Mouse (Mus musculus) CH12.LX (cell line): ENCODE measurements around the gene Shisa8. TPM values are rescaled to one million over a fixed set of nuclear protein-coding genes. Genes with fewer than 3 reads are reported as not detected.

Experiments used
- DNase-seq: peaks from one replicate; pipeline ENCODE4 v3.0.0-alpha.2; 2013; ENCODE audit errors: extremely low read depth
- H3K27ac ChIP-seq: 2 replicates; pipeline ENCODE4 v1.5.1; 2012; ENCODE audit warnings: low read depth, mild to moderate bottlenecking, control low read depth, moderate library complexity; ENCODE audit not compliant: insufficient read depth
- H3K27me3 ChIP-seq: replicated peaks from 2 replicates; pipeline ENCODE3; 2012; ENCODE audit warnings: inconsistent platforms
- H3K36me3 ChIP-seq, 2 experiments: replicated peaks in 1 of 2; 2 replicates each; pipeline versions ENCODE3 to v1.6.1; 2012; ENCODE audit warnings: inconsistent platforms in 1 of 2, low read length in 1 of 2, mild to moderate bottlenecking in 1 of 2, mixed read lengths in 1 of 2, moderate library complexity in 1 of 2; ENCODE audit not compliant: control insufficient read depth in 1 of 2, insufficient read depth in 1 of 2
- H3K4me1 ChIP-seq, 2 experiments: 2 replicates each; pipeline ENCODE4 v1.6.1; 2012; ENCODE audit warnings: inconsistent platforms in 1 of 2, moderate library complexity in 1 of 2; ENCODE audit not compliant: insufficient read depth in 2 of 2, control insufficient read depth in 1 of 2
- H3K4me2 ChIP-seq: 2 replicates; pipeline ENCODE4 v1.6.1; 2012; ENCODE audit warnings: low read depth, mild to moderate bottlenecking, control low read depth; ENCODE audit not compliant: poor library complexity, insufficient read depth, severe bottlenecking
- H3K4me3 ChIP-seq, 3 experiments: fragments of 150-350 bp in 1 of 3; sonication (generic) in 1 of 3; replicated peaks in 1 of 3; 2 replicates each; pipeline versions ENCODE3 to v1.5.1; 2011 to 2012; ENCODE audit warnings: low read depth in 2 of 3, low read length in 2 of 3, mild to moderate bottlenecking in 2 of 3, moderate library complexity in 2 of 3, control low read depth in 1 of 3, improper control_type of control experiment in 1 of 3, inconsistent platforms in 1 of 3, mixed read lengths in 1 of 3; ENCODE audit not compliant: poor library complexity in 1 of 3
- H3K79me2 ChIP-seq: replicated peaks from 2 replicates; pipeline ENCODE4 v1.6.1; 2012; ENCODE audit warnings: mild to moderate bottlenecking, moderate library complexity; ENCODE audit not compliant: control insufficient read depth, poor library complexity, insufficient read depth, severe bottlenecking; ENCODE audit errors: extremely low read depth
- H3K9ac ChIP-seq: 2 replicates; pipeline ENCODE4 v1.6.1; 2012; ENCODE audit warnings: low read depth, mild to moderate bottlenecking, control low read depth, moderate library complexity; ENCODE audit not compliant: insufficient read depth
- H3K9me3 ChIP-seq: replicated peaks from 2 replicates; pipeline ENCODE3; 2012; ENCODE audit warnings: low read length, inconsistent platforms, mixed read lengths
- BHLHE40 ChIP-seq: IDR thresholded peaks from 2 replicates; pipeline ENCODE4 v1.6.1; 2011; ENCODE audit warnings: mild to moderate bottlenecking, low read depth, low read length, improper control_type of control experiment
- CHD2 ChIP-seq: IDR thresholded peaks from 2 replicates; pipeline ENCODE4 v1.6.1; 2011; ENCODE audit warnings: low read length, improper control_type of control experiment
- ELF1 ChIP-seq: IDR thresholded peaks from 2 replicates; pipeline ENCODE4 v1.6.1; 2014; ENCODE audit warnings: low read depth, mild to moderate bottlenecking, inconsistent platforms, low read length, improper control_type of control experiment
- EP300 ChIP-seq: IDR thresholded peaks from 2 replicates; pipeline ENCODE4 v1.6.1; 2011; ENCODE audit warnings: low read length, improper control_type of control experiment
- KAT2A ChIP-seq: IDR thresholded peaks from 2 replicates; pipeline ENCODE4 v1.6.1; 2012; ENCODE audit warnings: low read length, improper control_type of control experiment, inconsistent platforms; ENCODE audit not compliant: insufficient replicate concordance
- MAFK ChIP-seq: IDR thresholded peaks from 2 replicates; pipeline ENCODE4 v1.6.1; 2011; ENCODE audit warnings: low read length, improper control_type of control experiment; ENCODE audit not compliant: insufficient replicate concordance
- MAX ChIP-seq: IDR thresholded peaks from 2 replicates; pipeline ENCODE4 v1.6.1; 2011; ENCODE audit warnings: low read length, improper control_type of control experiment
- MAZ ChIP-seq: IDR thresholded peaks from 2 replicates; pipeline ENCODE4 v1.6.1; 2012; ENCODE audit warnings: low read depth, mild to moderate bottlenecking, inconsistent platforms, low read length, improper control_type of control experiment, moderate library complexity
- NELFE ChIP-seq: IDR thresholded peaks from 2 replicates; pipeline ENCODE4 v1.6.1; 2011; ENCODE audit warnings: low read depth, low read length, improper control_type of control experiment
- POLR2A ChIP-seq: IDR thresholded peaks from 2 replicates; pipeline ENCODE4 v1.6.1; 2011; ENCODE audit warnings: low read depth, mild to moderate bottlenecking, improper control_type of control experiment, low read length
- RCOR1 ChIP-seq: conservative IDR thresholded peaks from 2 replicates; pipeline ENCODE4 v1.6.1; 2012; ENCODE audit warnings: low read depth, mild to moderate bottlenecking, inconsistent platforms, low read length, improper control_type of control experiment
- USF1 ChIP-seq: IDR thresholded peaks from 2 replicates; pipeline ENCODE4 v1.6.1; 2014; ENCODE audit warnings: low read depth, mild to moderate bottlenecking, inconsistent platforms, low read length, improper control_type of control experiment
- ZC3H11A ChIP-seq: IDR thresholded peaks from 2 replicates; pipeline ENCODE4 v1.6.1; 2012; ENCODE audit warnings: low read depth, mild to moderate bottlenecking, inconsistent platforms, low read length, improper control_type of control experiment
- ZMIZ1 ChIP-seq: IDR thresholded peaks from 2 replicates; pipeline ENCODE4 v1.6.1; 2012; ENCODE audit warnings: low read depth, mild to moderate bottlenecking, inconsistent platforms, low read length, improper control_type of control experiment
- ZNF384 ChIP-seq: IDR thresholded peaks from 2 replicates; pipeline ENCODE4 v1.6.1; 2012; ENCODE audit warnings: low read depth, low read length, improper control_type of control experiment, inconsistent platforms
- dilution Hi-C: fragments of 300-500 bp; cut with MboI; formaldehyde crosslinking; loops from 2 replicates; pipeline ENCODE4 v1.14.3; 2020; ENCODE audit warnings: low sequenced_read_pairs; ENCODE audit not compliant: extremely low pct_unique_long_range_greater_than_20kb, extremely low pct_ligation_motif_present
- in situ Hi-C: fragments of 300-500 bp; cut with MboI; formaldehyde crosslinking; loops from 3 replicates; pipeline ENCODE4 v1.14.3; 2019; ENCODE audit warnings: low sequenced_read_pairs, low pct_ligation_motif_present, low pct_unique_long_range_greater_than_20kb, mixed read lengths
- polyA plus RNA-seq: library from polyadenylated mRNA; unstranded; fragments of >175 nt; gene quantifications from 2 replicates; pipeline ENCODE4 v1.2.1, GENCODE M21; 2012; ENCODE audit warnings: low read depth; ENCODE audit not compliant: insufficient read length
- total RNA-seq, 2 experiments: library from RNA; depleted of rRNA; stranded (reverse); fragments of 300-350 nt in 1 of 2; fragments of >200 nt in 1 of 2; gene quantifications; 2 replicates each; pipeline ENCODE4 v1.2.3; 2012 to 2014

The Shisa8 gene
- total and polyA plus RNA-seq, 3 experiments, result 83.4 to 159 (median 103) TPM

- Histone ChIP-seq H3K9ac (no peak overlapping the region), H3K36me3 (peaks cover 95 to 99% of the 10 kb centered on the region in 2 experiments), H3K4me2 (no peak overlapping the region), H3K4me1 (no peaks in the 10 kb centered on the region)
- TF ChIP-seq ZNF384 (no peak), ZMIZ1 (no peak), ZC3H11A (no peak), BHLHE40 (no peak), CHD2 (no peak), KAT2A (no peak), ELF1 (no peak), POLR2A (no peak; the same call in 1 of the 2 replicates), NELFE (no peak), EP300 (no peak), RCOR1 (no peak), MAZ (no peak), MAX (no peak), MAFK (no peak)
- TF ChIP-seq, all 38 proteins: peak for 0
- Histone ChIP-seq H3K9me3 (no peaks in the 10 kb centered on the region), H3K4me3 (no peak overlapping the region), H3K27me3 (no peaks in the 10 kb centered on the region), H3K27ac (no peak overlapping the region), H3K79me2 (no peaks in the 10 kb centered on the region)
- in situ Hi-C loops, result no loop called here
- dilution Hi-C loops, result no loop called here
- DNase-seq, result no peak
Measured at GRCm38 (mm10) chr15:82197937-82198336, 14.7 kb downstream of the Shisa8 start.

- no peaks in the 10 kb centered on the region for H3K79me2 ChIP-seq
- no peaks in the 10 kb centered on the region for H3K27me3 ChIP-seq
- dilution Hi-C loops (no loop called here), in situ Hi-C loops (no loop called here)
- H3K9ac ChIP-seq, result no peak overlapping the region
- no peak for TF ChIP-seq MAFK
- TF ChIP-seq POLR2A, result no peak
- TF ChIP-seq USF1, result no peak
- no peak overlapping the region for H3K4me3 ChIP-seq
- peaks cover 94 to 99% of the 10 kb centered on the region in 2 experiments for H3K36me3 ChIP-seq
- no peaks in the 10 kb centered on the region for H3K9me3 ChIP-seq
- DNase-seq, result no peak
- no peaks in the 10 kb centered on the region for H3K4me1 ChIP-seq
- H3K27ac ChIP-seq, result no peak overlapping the region
- no peak overlapping the region for H3K4me2 ChIP-seq
Measured at GRCm38 (mm10) chr15:82197246-82197750, 15.3 kb downstream of the Shisa8 start.
